Mouse (Mus musculus): ENCODE results near the gene Scd1.
A peak's percentile ranks its signal among the peaks of the same experiment; 100 is the strongest.

Scd1 gene

GRCm38 (mm10) chr19:44427721-44428120 lies 20.0 kb upstream of the Scd1 start:
- Histone ChIP-seq H3K36me3 (ENCODE audit: insufficient read depth, low read length) (no peaks in the 10 kb centered on the region), H3K4me1 (replicated peaks; ENCODE audit: low read depth, low read length) (peaks cover 17% of the 10 kb centered on the region), H3K27me3 (ENCODE audit: insufficient read depth, low read length) (peaks cover 10% of the 10 kb centered on the region; the same call in 1 of the 2 replicates), H3K4me3 (replicated peaks; ENCODE audit: low read length) (no peak overlapping the region), H3K9me3 (ENCODE audit: low read length) (no peaks in the 10 kb centered on the region)
- no peak for TF ChIP-seq CTCF (conservative IDR thresholded peaks at IDR 0.05; ENCODE audit: low read length)
- TF ChIP-seq NANOG (IDR thresholded peaks at IDR 0.05; ENCODE audit: borderline replicate concordance, low read length): no peak
- no peak for TF ChIP-seq POU5F1 (IDR thresholded peaks at IDR 0.05; ENCODE audit: borderline replicate concordance, low read length)

GRCm38 (mm10) chr19:44422051-44422631 lies 14.5 kb upstream of the Scd1 start:
- Histone ChIP-seq H3K36me3 (ENCODE audit: insufficient read depth, low read length) (no peaks in the 10 kb centered on the region), H3K9me3 (ENCODE audit: low read length) (no peaks in the 10 kb centered on the region), H3K27me3 (ENCODE audit: insufficient read depth, low read length) (peaks cover 21% of the 10 kb centered on the region; the same call in 1 of the 2 replicates), H3K4me1 (replicated peaks; ENCODE audit: low read depth, low read length) (peaks cover 8% of the 10 kb centered on the region), H3K4me3 (replicated peaks; ENCODE audit: low read length) (no peak overlapping the region)
- no peak for TF ChIP-seq CTCF (conservative IDR thresholded peaks at IDR 0.05; ENCODE audit: low read length)
- TF ChIP-seq NANOG (IDR thresholded peaks at IDR 0.05; ENCODE audit: borderline replicate concordance, low read length): no peak
- no peak for TF ChIP-seq POU5F1 (IDR thresholded peaks at IDR 0.05; ENCODE audit: borderline replicate concordance, low read length)

GRCm38 (mm10) chr19:44419530-44419929 lies 11.9 kb upstream of the Scd1 start:
- no peaks in the 10 kb centered on the region for H3K9me3 ChIP-seq (ENCODE audit: low read length)
- TF ChIP-seq POU5F1 (IDR thresholded peaks at IDR 0.05; ENCODE audit: borderline replicate concordance, low read length) (no peak), CTCF (conservative IDR thresholded peaks at IDR 0.05; ENCODE audit: low read length) (no peak), NANOG (IDR thresholded peaks at IDR 0.05; ENCODE audit: borderline replicate concordance, low read length) (no peak)
- peaks cover 8% of the 10 kb centered on the region; the same call in 1 of the 2 replicates for H3K4me1 ChIP-seq (replicated peaks; ENCODE audit: low read depth, low read length)
- H3K4me3 ChIP-seq (replicated peaks; ENCODE audit: low read length): no peak overlapping the region
- H3K27me3 ChIP-seq (ENCODE audit: insufficient read depth, low read length): peaks cover 40% of the 10 kb centered on the region
- no peaks in the 10 kb centered on the region for H3K36me3 ChIP-seq (ENCODE audit: insufficient read depth, low read length)

- TF ChIP-seq CTCF (conservative IDR thresholded peaks at IDR 0.05; ENCODE audit: low read length) (peak; percentile 72), NANOG (IDR thresholded peaks at IDR 0.05; ENCODE audit: borderline replicate concordance, low read length) (no peak)
- Histone ChIP-seq H3K9me3 (ENCODE audit: low read length) (no peaks in the 10 kb centered on the region), H3K27me3 (ENCODE audit: insufficient read depth, low read length) (peaks cover 39% of the 10 kb centered on the region), H3K36me3 (ENCODE audit: insufficient read depth, low read length) (no peaks in the 10 kb centered on the region), H3K4me1 (replicated peaks; ENCODE audit: low read depth, low read length) (peaks cover 8% of the 10 kb centered on the region; the same call in 1 of the 2 replicates), H3K4me3 (replicated peaks; ENCODE audit: low read length) (peak overlapping the region; percentile 39; the same call in 1 of the 2 replicates)
These were observed 11.3 kb upstream of the Scd1 start for GRCm38 (mm10) chr19:44418945-44419344.

DNA sequence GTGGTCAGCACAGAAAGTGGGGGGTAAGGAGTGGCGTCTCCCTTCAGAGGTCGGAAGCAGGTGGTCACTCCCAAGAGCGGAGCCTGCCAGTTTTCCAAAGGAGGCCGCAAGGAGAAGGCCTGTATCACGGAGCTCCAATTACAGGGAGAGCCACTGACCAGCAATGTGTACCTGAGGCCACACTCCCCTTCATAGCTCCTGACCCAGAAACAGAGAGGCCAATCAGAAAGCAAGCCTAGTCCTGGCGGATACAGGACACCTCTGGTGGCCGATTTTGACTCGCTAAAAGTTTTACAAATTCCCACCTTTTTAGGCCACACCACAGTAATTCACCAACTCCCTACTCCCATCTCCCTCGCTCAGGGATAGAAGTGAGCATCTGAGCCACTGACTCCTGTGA lies 10.9 kb upstream of the Scd1 start:
- H3K36me3 ChIP-seq (ENCODE audit: insufficient read depth, low read length): no peaks in the 10 kb centered on the region
- no peaks in the 10 kb centered on the region for H3K9me3 ChIP-seq (ENCODE audit: low read length)
- no peak for TF ChIP-seq NANOG (IDR thresholded peaks at IDR 0.05; ENCODE audit: borderline replicate concordance, low read length)
- no peak for TF ChIP-seq CTCF (conservative IDR thresholded peaks at IDR 0.05; ENCODE audit: low read length)
- no peak for TF ChIP-seq POU5F1 (IDR thresholded peaks at IDR 0.05; ENCODE audit: borderline replicate concordance, low read length)
- H3K27me3 ChIP-seq (ENCODE audit: insufficient read depth, low read length): peaks cover 38% of the 10 kb centered on the region
- H3K4me1 ChIP-seq (replicated peaks; ENCODE audit: low read depth, low read length): peaks cover 8% of the 10 kb centered on the region; the same call in 1 of the 2 replicates
- peak overlapping the region; percentile 39; the same call in 1 of the 2 replicates for H3K4me3 ChIP-seq (replicated peaks; ENCODE audit: low read length)

DNA sequence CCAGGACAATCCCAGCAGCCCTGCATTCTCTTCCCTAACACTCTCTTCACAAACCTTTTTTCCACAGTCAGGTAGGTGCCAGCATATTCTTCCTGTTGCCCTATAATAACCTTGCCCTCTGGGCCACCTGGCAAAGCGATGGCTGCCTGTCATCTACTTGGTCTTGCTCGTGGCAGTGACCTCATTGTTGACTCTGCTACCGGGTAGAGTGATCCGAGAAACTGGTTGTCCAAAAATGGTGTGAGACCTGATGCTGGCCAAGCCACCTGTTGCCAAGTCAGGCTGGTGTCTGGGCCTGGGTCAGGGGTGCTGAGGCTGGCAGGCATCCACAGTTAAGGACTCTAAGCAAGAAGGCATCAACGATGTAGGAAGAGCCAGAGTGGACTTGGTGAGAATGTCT lies 10.4 kb upstream of the Scd1 start:
- Histone ChIP-seq H3K4me3 (replicated peaks; ENCODE audit: low read length) (no peak overlapping the region), H3K4me1 (replicated peaks; ENCODE audit: low read depth, low read length) (peaks cover 8% of the 10 kb centered on the region; the same call in 1 of the 2 replicates), H3K36me3 (ENCODE audit: insufficient read depth, low read length) (no peaks in the 10 kb centered on the region), H3K27me3 (ENCODE audit: insufficient read depth, low read length) (peaks cover 33% of the 10 kb centered on the region), H3K9me3 (ENCODE audit: low read length) (no peaks in the 10 kb centered on the region)
- TF ChIP-seq CTCF (conservative IDR thresholded peaks at IDR 0.05; ENCODE audit: low read length) (no peak), NANOG (IDR thresholded peaks at IDR 0.05; ENCODE audit: borderline replicate concordance, low read length) (no peak), POU5F1 (IDR thresholded peaks at IDR 0.05; ENCODE audit: borderline replicate concordance, low read length) (no peak)

DNA sequence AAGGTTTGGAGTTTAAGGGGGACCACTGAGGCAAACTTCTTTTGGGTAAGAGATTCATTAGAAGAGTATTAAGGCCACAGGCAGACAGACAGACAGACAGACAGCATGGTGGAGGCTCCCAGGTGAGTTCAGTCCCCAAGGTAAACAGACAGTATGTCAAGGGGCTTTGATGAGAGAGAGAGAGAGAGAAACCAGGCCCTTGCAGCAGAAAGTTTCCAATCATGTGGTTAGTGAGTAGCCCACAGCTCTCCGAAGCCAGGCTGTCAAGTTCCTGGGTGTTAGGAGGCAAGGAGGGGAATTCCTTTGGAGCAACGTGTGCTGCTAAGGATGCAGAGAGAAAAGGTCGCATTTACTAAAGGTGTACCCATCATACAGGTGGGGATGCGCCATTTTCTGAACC lies 9.8 kb upstream of the Scd1 start:
- peaks cover 8% of the 10 kb centered on the region; the same call in 1 of the 2 replicates for H3K4me1 ChIP-seq (replicated peaks; ENCODE audit: low read depth, low read length)
- H3K36me3 ChIP-seq (ENCODE audit: insufficient read depth, low read length): no peaks in the 10 kb centered on the region
- H3K4me3 ChIP-seq (replicated peaks; ENCODE audit: low read length): no peak overlapping the region
- no peaks in the 10 kb centered on the region for H3K9me3 ChIP-seq (ENCODE audit: low read length)
- TF ChIP-seq NANOG (IDR thresholded peaks at IDR 0.05; ENCODE audit: borderline replicate concordance, low read length): no peak
- TF ChIP-seq POU5F1 (IDR thresholded peaks at IDR 0.05; ENCODE audit: borderline replicate concordance, low read length): no peak
- no peak for TF ChIP-seq CTCF (conservative IDR thresholded peaks at IDR 0.05; ENCODE audit: low read length)
- peaks cover 29% of the 10 kb centered on the region for H3K27me3 ChIP-seq (ENCODE audit: insufficient read depth, low read length)

DNA sequence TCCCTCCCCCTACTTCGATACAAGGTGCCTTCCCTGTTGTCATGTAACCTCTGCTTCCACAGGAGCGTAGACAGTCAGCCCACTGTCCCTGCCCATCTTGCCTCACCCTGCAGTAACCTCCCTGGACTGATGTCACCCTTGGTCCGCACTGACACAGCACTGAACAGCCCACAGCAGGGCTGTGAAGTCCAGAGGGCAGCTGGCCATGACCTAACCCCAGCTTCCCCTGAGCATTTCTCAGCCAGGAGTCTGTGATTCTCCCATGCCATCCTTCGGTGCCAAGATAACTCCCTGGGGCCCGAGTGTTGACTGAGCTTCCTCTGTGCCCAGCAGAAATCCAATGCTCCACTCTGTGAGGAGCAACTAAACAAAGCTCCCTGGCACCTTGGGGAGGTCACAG lies 8.6 kb upstream of the Scd1 start:
- peaks cover 30% of the 10 kb centered on the region for H3K27me3 ChIP-seq (ENCODE audit: insufficient read depth, low read length)
- TF ChIP-seq NANOG (IDR thresholded peaks at IDR 0.05; ENCODE audit: borderline replicate concordance, low read length): no peak
- TF ChIP-seq POU5F1 (IDR thresholded peaks at IDR 0.05; ENCODE audit: borderline replicate concordance, low read length): no peak
- TF ChIP-seq CTCF (conservative IDR thresholded peaks at IDR 0.05; ENCODE audit: low read length): no peak

GRCm38 (mm10) chr19:44415464-44415863 lies 7.8 kb upstream of the Scd1 start:
- H3K4me3 ChIP-seq (replicated peaks; ENCODE audit: low read length): no peak overlapping the region
- no peaks in the 10 kb centered on the region for H3K36me3 ChIP-seq (ENCODE audit: insufficient read depth, low read length)
- TF ChIP-seq NANOG (IDR thresholded peaks at IDR 0.05; ENCODE audit: borderline replicate concordance, low read length) (no peak), CTCF (conservative IDR thresholded peaks at IDR 0.05; ENCODE audit: low read length) (no peak), POU5F1 (IDR thresholded peaks at IDR 0.05; ENCODE audit: borderline replicate concordance, low read length) (no peak)
- no peaks in the 10 kb centered on the region for H3K9me3 ChIP-seq (ENCODE audit: low read length)
- peaks cover 8% of the 10 kb centered on the region; the same call in 1 of the 2 replicates for H3K4me1 ChIP-seq (replicated peaks; ENCODE audit: low read depth, low read length)
- peaks cover 27% of the 10 kb centered on the region for H3K27me3 ChIP-seq (ENCODE audit: insufficient read depth, low read length)

More for the DNA sequence above, 8.6 kb upstream of the Scd1 start:
- H3K4me1 ChIP-seq (replicated peaks; ENCODE audit: low read depth, low read length): peaks cover 8% of the 10 kb centered on the region; the same call in 1 of the 2 replicates
- no peaks in the 10 kb centered on the region for H3K36me3 ChIP-seq (ENCODE audit: insufficient read depth, low read length)
- no peaks in the 10 kb centered on the region for H3K9me3 ChIP-seq (ENCODE audit: low read length)
- no peak overlapping the region for H3K4me3 ChIP-seq (replicated peaks; ENCODE audit: low read length)

Data from E14TG2a.4 (cell line).